Mouse (Mus musculus) hindlimb bud, embryonic 11.5 days (tissue): ENCODE data around the gene Hamp.

Experiments
- DNase-seq: peaks from one replicate; pipeline ENCODE4 v3.0.0-alpha.2; 2012; ENCODE audit warnings: low read depth, low spot score; ENCODE audit errors: extremely low spot score

Hamp gene

GRCm38 (mm10) chr7:30909773-30910172, 34.1 kb downstream of the Hamp start:
- DNase-seq: no peak

GRCm38 (mm10) chr7:30908992-30909431, 34.8 kb downstream of the Hamp start:
- DNase-seq: no peak

- no peak for DNase-seq
Measured at GRCm38 (mm10) chr7:30908277-30908991, 35.4 kb downstream of the Hamp start.

GRCm38 (mm10) chr7:30904042-30904441, 39.8 kb downstream of the Hamp start:
- DNase-seq: no peak

GRCm38 (mm10) chr7:30895217-30895616, 48.6 kb downstream of the Hamp start:
- DNase-seq: no peak

- no peak for DNase-seq
Measured at GRCm38 (mm10) chr7:30892515-30892914, 51.3 kb downstream of the Hamp start.
